Mouse (Mus musculus) ES-E14 (cell line): ENCODE data around the gene 3425401B19Rik. TPM values are rescaled to one million over a fixed set of nuclear protein-coding genes. Genes with fewer than 3 reads are reported as not detected.

Source experiments
- DNase-seq: peaks from one replicate; pipeline ENCODE4 v3.0.0-alpha.2; 2013; ENCODE audit warnings: low read depth, low spot score
- H3K27ac ChIP-seq: 2 replicates; pipeline ENCODE4 v1.5.1; 2012; ENCODE audit warnings: low read depth, mild to moderate bottlenecking, low read length, moderate library complexity, mixed read lengths; ENCODE audit not compliant: poor library complexity, insufficient read depth, severe bottlenecking
- H3K36me3 ChIP-seq: 2 replicates; pipeline ENCODE4 v1.6.1; 2012; ENCODE audit warnings: mild to moderate bottlenecking, low read length, moderate library complexity, mixed read lengths; ENCODE audit not compliant: control insufficient read depth, poor library complexity, insufficient read depth, severe bottlenecking
- H3K4me1 ChIP-seq, 2 experiments: fragments of 150-350 bp in 1 of 2; sonication (generic) in 1 of 2; 2 replicates each; pipeline ENCODE4 v1.6.1; 2012; ENCODE audit warnings: low read length in 2 of 2, mild to moderate bottlenecking in 1 of 2, mixed read lengths in 1 of 2; ENCODE audit not compliant: control insufficient read depth in 2 of 2, insufficient read depth in 2 of 2, poor library complexity in 1 of 2
- H3K4me3 ChIP-seq, 2 experiments: fragments of 150-350 bp in 1 of 2; sonication (generic) in 1 of 2; 2 replicates each; pipeline ENCODE4 v1.5.1; 2012; ENCODE audit warnings: low read length in 2 of 2, low read depth in 1 of 2, mild to moderate bottlenecking in 1 of 2, mixed read lengths in 1 of 2; ENCODE audit not compliant: insufficient read depth in 1 of 2, poor library complexity in 1 of 2, severe bottlenecking in 1 of 2
- H3K9ac ChIP-seq: 2 replicates; pipeline ENCODE4 v1.6.1; 2012; ENCODE audit warnings: low read depth, mild to moderate bottlenecking, low read length, mixed read lengths; ENCODE audit not compliant: poor library complexity, insufficient read depth, severe bottlenecking
- H3K9me3 ChIP-seq: fragments of 150-350 bp; sonication (generic); 2 replicates; pipeline ENCODE4 v1.6.1; 2012; ENCODE audit warnings: low read depth, mild to moderate bottlenecking, low read length; ENCODE audit not compliant: control insufficient read depth, insufficient read depth
- CHD2 ChIP-seq: IDR thresholded peaks from 2 replicates; pipeline ENCODE4 v1.6.1; 2014; ENCODE audit warnings: mild to moderate bottlenecking, low read depth, low read length, inconsistent platforms
- HCFC1 ChIP-seq: IDR thresholded peaks from 2 replicates; pipeline ENCODE4 v1.6.1; 2012; ENCODE audit warnings: low read length, inconsistent platforms, borderline replicate concordance; ENCODE audit not compliant: insufficient read depth
- MAFK ChIP-seq: IDR thresholded peaks from 2 replicates; pipeline ENCODE4 v1.6.1; 2014; ENCODE audit warnings: mild to moderate bottlenecking, low read depth, low read length, inconsistent platforms; ENCODE audit not compliant: insufficient read depth
- ZC3H11A ChIP-seq: IDR thresholded peaks from 2 replicates; pipeline ENCODE4 v1.6.1; 2012; ENCODE audit warnings: low read depth, mild to moderate bottlenecking, inconsistent platforms, low read length, borderline replicate concordance
- ZNF384 ChIP-seq: IDR thresholded peaks from 2 replicates; pipeline ENCODE4 v1.6.1; 2012; ENCODE audit warnings: low read depth, low read length, inconsistent platforms
- in situ Hi-C, 2 experiments: fragments of 600-800 bp; cut with MboI; formaldehyde crosslinking; loops; one replicate each; pipeline ENCODE4 v1.15.1; 2025; ENCODE audit warnings: low sequenced_read_pairs in 2 of 2, inconsistent platforms in 1 of 2; ENCODE audit not compliant: unreplicated experiment in 2 of 2
- total RNA-seq: library from RNA; depleted of rRNA; stranded (reverse); fragments of 300-350 nt; gene quantifications from 2 replicates; pipeline ENCODE4 v1.2.3, GENCODE M21; 2012

The 3425401B19Rik gene
- total RNA-seq, 1 experiment: 0.31 TPM

DNA sequence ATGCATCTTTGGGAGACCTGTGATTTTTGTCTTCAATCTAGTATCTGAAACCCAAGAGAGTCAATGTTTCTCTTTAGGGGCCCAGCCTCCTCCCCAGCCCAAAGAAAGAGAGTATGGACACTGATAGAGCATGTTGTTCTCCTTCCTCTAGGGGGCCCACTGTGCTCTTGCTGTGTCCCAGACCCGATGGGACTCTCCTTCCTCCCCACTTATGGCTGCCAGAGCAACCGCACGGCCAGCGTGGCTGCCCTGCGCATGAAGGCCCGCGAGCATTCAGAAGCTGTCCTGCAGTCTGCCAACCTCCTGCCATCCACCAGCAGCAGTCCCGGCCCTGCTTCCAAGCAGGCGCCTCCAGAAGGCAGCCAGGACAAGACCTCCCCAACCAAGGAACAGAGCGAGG, 56.5 kb downstream of the 3425401B19Rik start:
- DNase-seq: no peak
- Histone ChIP-seq H3K9ac (peak overlapping the region; percentile 80), H3K36me3 (no peaks in the 10 kb centered on the region), H3K9me3 (no peaks in the 10 kb centered on the region), H3K4me1 (0 out of 4 replicates have a peak, but pooled peaks cover 0 to 3% of the 10 kb centered on the region in 2 experiments), H3K4me3 (peak overlapping the region; percentile 62 to 77), H3K27ac (no peak overlapping the region)
- in situ Hi-C loops: no loop called here
- no peak for TF ChIP-seq ZNF384
- 0 out of 2 replicates have a peak, but pooled peaks have one; percentile 5 for TF ChIP-seq ZC3H11A

DNA sequence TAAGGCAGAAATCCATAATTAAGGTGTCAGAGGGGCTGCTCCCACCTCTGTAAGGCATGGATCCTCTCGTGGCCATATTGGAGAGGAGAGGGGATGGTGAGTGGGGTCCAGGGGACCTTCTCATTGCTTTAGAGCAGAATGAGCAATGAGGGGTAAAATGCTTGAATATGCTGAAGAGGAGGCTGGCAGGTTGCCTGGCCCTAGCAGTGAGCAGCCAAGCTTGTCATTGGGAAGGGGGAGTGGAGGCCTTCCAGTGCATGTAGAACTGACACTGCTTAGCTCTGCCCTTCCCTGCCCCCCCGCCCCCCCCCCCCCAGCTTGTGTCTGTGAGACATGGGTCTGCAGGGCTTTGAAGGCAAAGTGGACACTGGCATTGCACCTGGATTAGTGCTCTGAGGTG, 57.8 kb downstream of the 3425401B19Rik start:
- TF ChIP-seq HCFC1: no peak
- TF ChIP-seq MAFK: no peak
- no peak for TF ChIP-seq ZC3H11A
- TF ChIP-seq ZNF384: no peak
- TF ChIP-seq CHD2: no peak
- no peaks in the 10 kb centered on the region for H3K9me3 ChIP-seq
- in situ Hi-C loops: no loop called here
- H3K9ac ChIP-seq: no peak overlapping the region
- no peaks in the 10 kb centered on the region for H3K36me3 ChIP-seq
- DNase-seq: no peak
- 0 out of 4 replicates have a peak, but pooled peaks cover 0 to 3% of the 10 kb centered on the region in 2 experiments for H3K4me1 ChIP-seq
- no peak overlapping the region for H3K27ac ChIP-seq
- H3K4me3 ChIP-seq: no peak overlapping the region

DNA sequence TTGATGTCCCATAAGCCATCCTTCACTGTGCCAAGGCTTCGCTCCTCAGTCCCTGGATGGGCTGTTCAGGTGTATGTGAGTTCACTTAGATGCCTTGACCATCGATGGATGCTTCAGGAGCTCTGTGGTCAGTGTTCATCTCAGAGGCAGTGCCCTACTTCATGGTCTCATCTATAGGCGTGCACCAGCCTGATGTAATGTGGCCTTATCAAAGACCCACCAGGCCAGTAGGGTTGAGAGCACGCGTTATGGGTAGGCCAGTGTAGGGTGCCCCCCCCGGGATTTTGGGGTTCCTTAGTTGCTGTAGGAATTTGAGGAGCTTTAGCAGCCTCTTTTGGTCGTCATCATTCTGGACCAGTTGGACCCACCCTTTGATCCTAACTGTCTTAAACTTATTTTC, 60.3 kb downstream of the 3425401B19Rik start:
- Histone ChIP-seq H3K9ac (no peak overlapping the region), H3K4me3 (no peak overlapping the region), H3K27ac (no peak overlapping the region), H3K4me1 (0 out of 4 replicates have a peak, but pooled peaks cover 0 to 3% of the 10 kb centered on the region in 2 experiments), H3K36me3 (no peaks in the 10 kb centered on the region), H3K9me3 (no peaks in the 10 kb centered on the region)
- in situ Hi-C loops: no loop called here
- no peak for DNase-seq
- TF ChIP-seq CHD2 (no peak), MAFK (no peak), ZNF384 (no peak), ZC3H11A (no peak), HCFC1 (no peak)

DNA sequence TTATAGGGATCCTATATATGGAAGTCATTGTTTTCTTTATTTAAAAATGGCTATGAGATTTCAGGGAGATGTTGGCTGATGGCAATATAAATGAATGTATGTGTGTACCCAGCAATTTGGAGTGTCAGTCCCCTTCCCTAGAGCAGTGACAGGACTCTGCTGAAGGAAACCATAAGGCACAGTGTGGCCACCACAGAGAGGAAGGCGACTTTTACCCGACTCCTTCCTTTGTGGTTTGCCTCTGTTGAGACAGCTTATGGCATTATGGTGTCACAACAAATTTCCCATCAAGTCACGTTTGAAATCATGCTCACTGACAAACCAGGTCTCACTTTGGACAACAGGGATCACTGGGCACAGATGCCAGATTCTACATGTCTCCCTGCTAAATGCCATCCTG, 60.8 kb downstream of the 3425401B19Rik start:
- Histone ChIP-seq H3K9me3 (no peaks in the 10 kb centered on the region), H3K36me3 (no peaks in the 10 kb centered on the region), H3K27ac (no peak overlapping the region), H3K9ac (no peak overlapping the region), H3K4me3 (no peak overlapping the region), H3K4me1 (0 out of 4 replicates have a peak, but pooled peaks cover 0 to 3% of the 10 kb centered on the region in 2 experiments)
- in situ Hi-C loops: no loop called here
- no peak for TF ChIP-seq ZC3H11A
- no peak for TF ChIP-seq MAFK
- no peak for TF ChIP-seq CHD2
- TF ChIP-seq ZNF384: no peak
- TF ChIP-seq HCFC1: no peak
- no peak for DNase-seq

DNA sequence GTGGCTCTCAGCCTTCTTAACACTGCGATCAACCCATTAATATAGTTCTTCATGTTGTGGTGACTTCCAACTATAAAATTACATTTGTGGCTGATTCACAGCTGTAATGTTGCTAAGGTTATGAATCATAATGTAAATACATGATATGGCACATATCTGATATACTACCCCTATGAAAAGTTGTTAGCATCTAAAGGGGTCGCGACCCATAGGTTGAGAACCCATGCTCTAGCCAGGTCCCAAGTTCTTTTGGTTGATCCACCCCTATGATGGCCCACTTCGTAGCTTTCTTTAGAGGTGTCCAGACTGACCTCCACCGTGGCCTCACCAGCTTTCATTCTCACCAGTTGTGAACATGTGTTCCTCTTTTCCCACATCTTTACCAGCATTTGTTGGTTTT, 67.8 kb downstream of the 3425401B19Rik start:
- Histone ChIP-seq H3K4me1 (no peaks in the 10 kb centered on the region; a peak in 1 of 4 replicates), H3K9ac (no peak overlapping the region), H3K27ac (no peak overlapping the region), H3K4me3 (no peak overlapping the region), H3K36me3 (no peaks in the 10 kb centered on the region), H3K9me3 (no peaks in the 10 kb centered on the region)
- in situ Hi-C loops: no loop called here
- DNase-seq: no peak
- no peak for TF ChIP-seq ZNF384
- peak; percentile 88 for TF ChIP-seq CHD2
